In genomic region chr7:140253780-140254299, GRCm38 (mm10) we compare ENCODE assay signal across 34 mouse cellular contexts. TPM values are rescaled to one million over a fixed set of nuclear protein-coding genes. Genes with fewer than 3 reads are reported as not detected.
DNase-seq lines count a peak whose midpoint lies in the region; ATAC-seq and TF ChIP-seq lines count a peak whose summit lies in the region.
"Had no signal": no experiment of that assay in that cellular context is flagged by ENCODE, and none has a peak within 500 bp of the region (broad histone marks: within the 10 kb centered on the region; RNA-seq: fewer than 3 reads in every experiment).

No protein-coding gene starts in this region.

- H3K79me3 ChIP-seq in C2C12 (ENCODE audit: low read depth), result no peaks in the 10 kb centered on the region

- H3K27ac ChIP-seq in stomach, postnatal 0 days (replicated peaks), result no peak overlapping the region
- H3K27ac ChIP-seq: embryonic facial prominence, embryonic 10.5 days; embryonic facial prominence, embryonic 13.5 days; forebrain, embryonic 12.5 days; forebrain, embryonic 15.5 days; hindbrain, embryonic 10.5 days; hindbrain, embryonic 13.5 days; intestine, embryonic 15.5 days had no signal

- no peak overlapping the region for H3ac ChIP-seq in C2C12 (ENCODE audit: control insufficient read depth, insufficient read length, low read depth)

- no peak for TF ChIP-seq EP300 in stomach, postnatal 0 days (optimal IDR thresholded peaks at IDR 0.05)

- H3K27me3 ChIP-seq in C2C12 (ENCODE audit: control insufficient read depth, insufficient read depth, insufficient read length) (no peaks in the 10 kb centered on the region), G1E (ENCODE audit: insufficient read depth, low read length) (peaks cover 16% of the 10 kb centered on the region)
- no peaks in the 10 kb centered on the region for H3K27me3 ChIP-seq in stomach, postnatal 0 days (ENCODE audit: control insufficient read depth, insufficient read depth, low read length)
- H3K27me3 ChIP-seq: embryonic facial prominence, embryonic 13.5 days; forebrain, embryonic 12.5 days; forebrain, embryonic 15.5 days; hindbrain, embryonic 13.5 days; intestine, embryonic 15.5 days had no signal

- 72% methylated on average over 7 of the region's 7 CpGs for WGBS in stomach, postnatal 0 days

- no peak overlapping the region for H3K4me3 ChIP-seq in C2C12 (ENCODE audit: insufficient read depth, poor library complexity, severe bottlenecking)
- H3K4me3 ChIP-seq in G1E (ENCODE audit: low read depth, low read length), result no peak overlapping the region
- no peak overlapping the region for H3K4me3 ChIP-seq in stomach, postnatal 0 days (ENCODE audit: low read depth, low read length)
- H3K4me3 ChIP-seq: embryonic facial prominence, embryonic 10.5 days; embryonic facial prominence, embryonic 13.5 days; erythroblast, embryonic 14.5 days; forebrain, embryonic 12.5 days; forebrain, embryonic 15.5 days; hindbrain, embryonic 10.5 days; hindbrain, embryonic 13.5 days; intestine, embryonic 15.5 days had no signal

- peaks cover 10% of the 10 kb centered on the region for H3K4me1 ChIP-seq in G1E (ENCODE audit: insufficient read depth, low read depth, low read length)
- no peaks in the 10 kb centered on the region for H3K4me1 ChIP-seq in stomach, postnatal 0 days (replicated peaks; ENCODE audit: control insufficient read depth, insufficient read depth)
- H3K4me1 ChIP-seq: embryonic facial prominence, embryonic 10.5 days; embryonic facial prominence, embryonic 13.5 days; forebrain, embryonic 12.5 days; forebrain, embryonic 15.5 days; hindbrain, embryonic 10.5 days; hindbrain, embryonic 13.5 days; intestine, embryonic 15.5 days had no signal

- H3K4me2 ChIP-seq in stomach, postnatal 0 days (replicated peaks; ENCODE audit: low read depth), result no peak overlapping the region
- H3K4me2 ChIP-seq: embryonic facial prominence, embryonic 13.5 days; forebrain, embryonic 12.5 days; forebrain, embryonic 15.5 days; heart, embryonic 11.5 days; hindbrain, embryonic 13.5 days; intestine, embryonic 15.5 days had no signal

- H3K9me3 ChIP-seq in G1E (replicated peaks), result no peaks in the 10 kb centered on the region
- no peaks in the 10 kb centered on the region for H3K9me3 ChIP-seq in stomach, postnatal 0 days (ENCODE audit: control insufficient read depth, low read length)
- H3K9me3 ChIP-seq: embryonic facial prominence, embryonic 10.5 days; embryonic facial prominence, embryonic 13.5 days; forebrain, embryonic 12.5 days; forebrain, embryonic 15.5 days; hindbrain, embryonic 10.5 days; hindbrain, embryonic 13.5 days; intestine, embryonic 15.5 days had no signal

- H3K36me3 ChIP-seq in C2C12 (ENCODE audit: control insufficient read depth, insufficient read depth) (no peaks in the 10 kb centered on the region), G1E (replicated peaks) (no peaks in the 10 kb centered on the region)
- no peaks in the 10 kb centered on the region for H3K36me3 ChIP-seq in stomach, postnatal 0 days (ENCODE audit: control insufficient read depth, insufficient read depth, low read length)
- H3K36me3 ChIP-seq: embryonic facial prominence, embryonic 10.5 days; embryonic facial prominence, embryonic 13.5 days; forebrain, embryonic 12.5 days; forebrain, embryonic 15.5 days; hindbrain, embryonic 10.5 days; hindbrain, embryonic 13.5 days; intestine, embryonic 15.5 days had no signal

- no peaks in the 10 kb centered on the region for H3K79me2 ChIP-seq in C2C12 (ENCODE audit: control insufficient read depth, insufficient read depth)

- ATAC-seq in G1E (ENCODE audit: extremely low read depth, insufficient number of reproducible peaks, low FRiP score, poor library complexity, severe bottlenecking), result peak; percentile 34; the same call in 1 of the 2 replicates
- ATAC-seq in granulocyte monocyte progenitor cell, adult 5-6 weeks (replicated peaks; ENCODE audit: poor library complexity, severe bottlenecking), result peak; percentile 55
- ATAC-seq in stomach, postnatal 0 days (ENCODE audit: low FRiP score, low TSS enrichment), result no peak
- ATAC-seq: forebrain, embryonic 15.5 days; hindbrain, embryonic 16.5 days; intestine, embryonic 15.5 days had no signal

- DNase-seq in 416B (ENCODE audit: low read depth), result peak; percentile 96
- peak; percentile 6 for DNase-seq in G1E (ENCODE audit: low spot score)
- no peak for DNase-seq in ovary, postnatal 10 days (ENCODE audit: low spot score)
- DNase-seq in cerebellum, postnatal 25 days, result no peak
- DNase-seq in stomach, postnatal 0 days (ENCODE audit: low spot score), result no peak
- DNase-seq in cerebellum, adult 8-10 months, result no peak
- DNase-seq: adrenal gland, adult 2 months; adrenal gland, postnatal 25 days; cerebellum, adult 11-12 months; cerebellum, adult 9-10 months; cerebellum, postnatal 14 days; embryo, embryonic 11 days; gastrocnemius, postnatal 25 days; kidney, adult 11 months had no signal

- no peak for TF ChIP-seq CTCF in C2C12 (IDR thresholded peaks at IDR 0.05; ENCODE audit: control insufficient read depth, insufficient read depth, insufficient read length)
- no peak for TF ChIP-seq CTCF in G1E (IDR thresholded peaks at IDR 0.05; ENCODE audit: low read depth, low read length)
- no peak for TF ChIP-seq CTCF in stomach, postnatal 0 days (IDR thresholded peaks at IDR 0.05; ENCODE audit: low read depth)

- no peak overlapping the region for H3K9ac ChIP-seq in stomach, postnatal 0 days (ENCODE audit: low read length)
- H3K9ac ChIP-seq: embryonic facial prominence, embryonic 13.5 days; forebrain, embryonic 12.5 days; forebrain, embryonic 15.5 days; hindbrain, embryonic 13.5 days; intestine, embryonic 15.5 days had no signal

TF ChIP-seq in C2C12, 6 proteins besides CTCF, POLR2A, EP300 and RAD21:
- TF ChIP-seq FOSL1 (IDR thresholded peaks at IDR 0.05; ENCODE audit: insufficient read depth, low read length, poor library complexity, severe bottlenecking), result no peak
- TF ChIP-seq MAX (IDR thresholded peaks at IDR 0.05), result no peak
- TF ChIP-seq CEBPB (IDR thresholded peaks at IDR 0.05; ENCODE audit: low read depth), result peak; percentile 49
- no peak for TF ChIP-seq USF1 (IDR thresholded peaks at IDR 0.05; ENCODE audit: low read depth)
- TF ChIP-seq MYOG (IDR thresholded peaks at IDR 0.05; ENCODE audit: control insufficient read depth, extremely low read depth, insufficient read length), result no peak
- peak; percentile 41 for TF ChIP-seq MYOD1 (IDR thresholded peaks at IDR 0.05; ENCODE audit: control insufficient read depth, insufficient read length, low read depth)

RNA-seq across cellular contexts. Expression of gene 5830411N06Rik, which starts 6.8 kb away (rescaled TPM):
- polyA plus RNA-seq in C2C12 (2012; fragmentation: generic; extraction: Trizol), result not detected
- not detected in 2 replicates for total RNA-seq in G1E (2014; fragmentation: Nextera tagmentation)
- 0.05 TPM in 1 of 2 replicates, not detected in the other for total RNA-seq in G1E (2017)
- not detected in 2 replicates for polyA plus RNA-seq in G1E (2012)
- total RNA-seq in granulocyte monocyte progenitor cell, adult 5-6 weeks (2014; fragmentation: Nextera tagmentation), result not detected in 2 replicates
- total RNA-seq in granulocyte monocyte progenitor cell, adult 5-6 weeks (2017), result not detected in 2 replicates
- not detected in 2 replicates for polyA plus RNA-seq in stomach, postnatal 0 days (2015; fragmentation: Nextera tagmentation; extraction: Ambion mirVana)
- total RNA-seq: adrenal gland, adult 2 months; adrenal gland, postnatal 25 days; gastrocnemius, adult 8-10 months; gastrocnemius, postnatal 25 days; heart, adult 8-10 months; heart, postnatal 25 days had no signal
- polyA plus RNA-seq: adrenal gland, adult 2 months; brain, embryonic 14.5 days; cortical plate, adult 2 months; embryonic facial prominence, embryonic 10.5 days; embryonic facial prominence, embryonic 13.5 days; erythroblast, embryonic 14.5 days; forebrain, embryonic 12.5 days; forebrain, embryonic 15.5 days; heart, embryonic 11.5 days; heart, embryonic 14.5 days; heart, postnatal 0 days; hindbrain, embryonic 10.5 days; hindbrain, embryonic 13.5 days; hindbrain, embryonic 16.5 days; intestine, embryonic 15.5 days had no signal

RNA-seq across cellular contexts. Expression of gene Cd163l1, which starts 35.8 kb away (rescaled TPM):
- polyA plus RNA-seq in C2C12 (2012; fragmentation: generic; extraction: Trizol) (not detected), G1E (2012) (not detected in 2 replicates)
- total RNA-seq in G1E (2014; fragmentation: Nextera tagmentation) (not detected in 2 replicates), G1E (2017) (not detected in 2 replicates)
- not detected in 2 replicates for total RNA-seq in granulocyte monocyte progenitor cell, adult 5-6 weeks (2014; fragmentation: Nextera tagmentation)
- total RNA-seq in granulocyte monocyte progenitor cell, adult 5-6 weeks (2017), result not detected in 2 replicates
- polyA plus RNA-seq in stomach, postnatal 0 days (2015; fragmentation: Nextera tagmentation; extraction: Ambion mirVana), result 0.11 TPM in 2 replicates
- total RNA-seq: adrenal gland, adult 2 months; adrenal gland, postnatal 25 days; gastrocnemius, adult 8-10 months; gastrocnemius, postnatal 25 days; heart, adult 8-10 months; heart, postnatal 25 days had no signal
- polyA plus RNA-seq: adrenal gland, adult 2 months; brain, embryonic 14.5 days; embryonic facial prominence, embryonic 10.5 days; embryonic facial prominence, embryonic 13.5 days; erythroblast, embryonic 14.5 days; forebrain, embryonic 15.5 days; heart, embryonic 11.5 days; heart, embryonic 14.5 days; heart, postnatal 0 days; hindbrain, embryonic 10.5 days; hindbrain, embryonic 13.5 days; hindbrain, embryonic 16.5 days had no signal

RNA-seq across cellular contexts. Expression of gene Olfr524, which starts 48.1 kb away (rescaled TPM):
- polyA plus RNA-seq in C2C12 (2012; fragmentation: generic; extraction: Trizol), result not detected
- total RNA-seq in G1E (2014; fragmentation: Nextera tagmentation), result not detected in 2 replicates
- 0.05 and 0.06 TPM in 2 replicates for total RNA-seq in G1E (2017)
- polyA plus RNA-seq in G1E (2012), result not detected in 2 replicates
- not detected in 2 replicates for total RNA-seq in granulocyte monocyte progenitor cell, adult 5-6 weeks (2014; fragmentation: Nextera tagmentation)
- not detected in 2 replicates for total RNA-seq in granulocyte monocyte progenitor cell, adult 5-6 weeks (2017)
- polyA plus RNA-seq in stomach, postnatal 0 days (2015; fragmentation: Nextera tagmentation; extraction: Ambion mirVana), result not detected in 2 replicates
- total RNA-seq: adrenal gland, adult 2 months; adrenal gland, postnatal 25 days; gastrocnemius, adult 8-10 months; gastrocnemius, postnatal 25 days; heart, adult 8-10 months; heart, postnatal 25 days had no signal
- polyA plus RNA-seq: adrenal gland, adult 2 months; brain, embryonic 14.5 days; cortical plate, adult 2 months; embryonic facial prominence, embryonic 10.5 days; embryonic facial prominence, embryonic 13.5 days; erythroblast, embryonic 14.5 days; forebrain, embryonic 12.5 days; forebrain, embryonic 15.5 days; gonadal fat pad, adult 2 months; heart, embryonic 11.5 days; heart, embryonic 14.5 days; heart, postnatal 0 days; hindbrain, embryonic 10.5 days; hindbrain, embryonic 13.5 days; hindbrain, embryonic 16.5 days; intestine, embryonic 15.5 days had no signal

Comparison
In these comparisons a context has a peak if more than half of its experiments do, and no peak if none do; other contexts are left out.
1. DNase-seq: peak in 416B (single experiment) and G1E (single experiment); none in ovary, postnatal 10 days (single experiment), cerebellum, postnatal 25 days (0 of 2), stomach, postnatal 0 days (single experiment) and cerebellum, adult 8-10 months (single experiment).